Mouse (Mus musculus) embryonic facial prominence, embryonic 11.5 days (tissue): ENCODE measurements around the gene Nuak2. TPM values are rescaled to one million over a fixed set of nuclear protein-coding genes. Genes with fewer than 3 reads are reported as not detected.

Experiments used
- ATAC-seq: fragments of 200-750 bp; cut with Nextera tagmentation; replicated peaks from 2 replicates; pipeline ENCODE4 v1.8.0; 2017; ENCODE audit warnings: low read depth; ENCODE audit not compliant: insufficient number of reproducible peaks, low FRiP score, low TSS enrichment
- DNase-seq: peaks from one replicate; pipeline ENCODE4 v3.0.0-alpha.2; 2015; ENCODE audit warnings: low spot score
- H3K27ac ChIP-seq: fragments of 300-500 bp; sonication (generic); replicated peaks from 2 replicates; pipeline ENCODE4 v1.5.1; 2014; ENCODE audit warnings: mild to moderate bottlenecking, low read depth, low read length, control low read depth
- H3K27me3 ChIP-seq: fragments of 300-500 bp; sonication (generic); 2 replicates; pipeline ENCODE4 v1.6.1; 2014; ENCODE audit warnings: mild to moderate bottlenecking, low read length, moderate library complexity, mixed read lengths; ENCODE audit not compliant: control insufficient read depth, insufficient read depth
- H3K36me3 ChIP-seq: fragments of 300-500 bp; sonication (generic); replicated peaks from 2 replicates; pipeline ENCODE4 v1.6.1; 2014; ENCODE audit warnings: low read depth, mild to moderate bottlenecking, low read length, moderate library complexity, mixed read lengths; ENCODE audit not compliant: control insufficient read depth, insufficient read depth
- H3K4me1 ChIP-seq: fragments of 300-500 bp; sonication (generic); 2 replicates; pipeline ENCODE4 v1.6.1; 2014; ENCODE audit warnings: low read length, mixed read lengths; ENCODE audit not compliant: control insufficient read depth, insufficient read depth
- H3K4me2 ChIP-seq: fragments of 300-500 bp; sonication (generic); 2 replicates; pipeline ENCODE4 v1.6.1; 2014; ENCODE audit warnings: low read depth, mild to moderate bottlenecking, control low read depth, low read length, moderate library complexity
- H3K4me3 ChIP-seq: fragments of 300-500 bp; sonication (generic); 2 replicates; pipeline ENCODE4 v1.5.1; 2014; ENCODE audit warnings: low read depth, low read length, control low read depth
- H3K9ac ChIP-seq: fragments of 300-500 bp; sonication (generic); replicated peaks from 2 replicates; pipeline ENCODE4 v1.6.1; 2014; ENCODE audit warnings: mild to moderate bottlenecking, control low read depth, low read length
- H3K9me3 ChIP-seq: fragments of 300-500 bp; sonication (generic); replicated peaks from 2 replicates; pipeline ENCODE4 v1.6.1; 2016; ENCODE audit warnings: mild to moderate bottlenecking, low read length, inconsistent platforms, mixed read lengths; ENCODE audit not compliant: control insufficient read depth
- WGBS: fragments of 180-500 bp; shearing (Covaris S2); extraction: QIAGEN DNeasy Blood & Tissue Kit; methylation state at CpG from one replicate; pipeline ENCODE4 v1.1.7; 2014; 5-methylcytosine and 5-hydroxymethylcytosine counted together
- polyA plus RNA-seq: library from polyadenylated mRNA; unstranded; fragments of >200 nt; fragmentation: Nextera tagmentation; extraction: Ambion mirVana; gene quantifications from 2 replicates; pipeline ENCODE4 v1.2.1, GENCODE M21; 2014

Nuak2 gene
- polyA plus RNA-seq, 1 experiment from 2014 or later: 10.8 TPM

- Histone ChIP-seq H3K27ac (no peak overlapping the region), H3K9me3 (no peaks in the 10 kb centered on the region), H3K4me3 (no peak overlapping the region), H3K36me3 (no peaks in the 10 kb centered on the region), H3K4me1 (no peaks in the 10 kb centered on the region), H3K9ac (no peak overlapping the region), H3K27me3 (0 out of 2 replicates have a peak, but pooled peaks cover 2% of the 10 kb centered on the region), H3K4me2 (no peak overlapping the region)
- DNase-seq: no peak
- 66% methylated on average over 7 of the region's 7 CpGs for WGBS
- no peak for ATAC-seq
Measured at GRCm38 (mm10) chr1:132310754-132311153, 5.2 kb upstream of the Nuak2 start.

GRCm38 (mm10) chr1:132311174-132311859 is 4.6 kb upstream of the Nuak2 start:
- WGBS: 77% methylated on average over 10 of the region's 10 CpGs

GRCm38 (mm10) chr1:132312043-132312442 is 3.9 kb upstream of the Nuak2 start:
- Histone ChIP-seq H3K27me3 (peaks cover 2% of the 10 kb centered on the region; the same call in 1 of the 2 replicates), H3K27ac (no peak overlapping the region), H3K4me3 (no peak overlapping the region), H3K4me2 (no peak overlapping the region), H3K9ac (no peak overlapping the region), H3K36me3 (no peaks in the 10 kb centered on the region), H3K9me3 (no peaks in the 10 kb centered on the region), H3K4me1 (no peaks in the 10 kb centered on the region)
- 74% methylated on average over 2 of the region's 2 CpGs for WGBS
- no peak for DNase-seq
- ATAC-seq: no peak

More at GRCm38 (mm10) chr1:132311174-132311859, 4.6 kb upstream of the Nuak2 start:
- no peak overlapping the region for H3K27ac ChIP-seq
- H3K4me3 ChIP-seq: no peak overlapping the region
- H3K36me3 ChIP-seq: no peaks in the 10 kb centered on the region
- H3K9me3 ChIP-seq: no peaks in the 10 kb centered on the region
- H3K9ac ChIP-seq: no peak overlapping the region
- no peak for ATAC-seq
- H3K27me3 ChIP-seq: peaks cover 2% of the 10 kb centered on the region; the same call in 1 of the 2 replicates
- no peak overlapping the region for H3K4me2 ChIP-seq
- H3K4me1 ChIP-seq: no peaks in the 10 kb centered on the region
- no peak for DNase-seq

GRCm38 (mm10) chr1:132312703-132313102 is 3.2 kb upstream of the Nuak2 start:
- no peaks in the 10 kb centered on the region for H3K4me1 ChIP-seq
- H3K27ac ChIP-seq: no peak overlapping the region
- peak; percentile 76 for DNase-seq
- no peak overlapping the region for H3K4me3 ChIP-seq
- H3K9me3 ChIP-seq: no peaks in the 10 kb centered on the region
- WGBS: 71% methylated on average over 3 of the region's 3 CpGs
- no peak overlapping the region for H3K4me2 ChIP-seq
- no peak overlapping the region for H3K9ac ChIP-seq
- no peak for ATAC-seq
- H3K36me3 ChIP-seq: no peaks in the 10 kb centered on the region
- peaks cover 2% of the 10 kb centered on the region; the same call in 1 of the 2 replicates for H3K27me3 ChIP-seq

- Histone ChIP-seq H3K27ac (no peak overlapping the region), H3K4me1 (no peaks in the 10 kb centered on the region), H3K36me3 (no peaks in the 10 kb centered on the region), H3K4me2 (peak overlapping the region; percentile 79), H3K4me3 (peak overlapping the region; percentile 49), H3K9me3 (no peaks in the 10 kb centered on the region), H3K9ac (no peak overlapping the region; the same call in 1 of the 2 replicates), H3K27me3 (peaks cover 2% of the 10 kb centered on the region; the same call in 1 of the 2 replicates)
- no peak for DNase-seq
- ATAC-seq: no peak
- 34% methylated on average over 7 of the region's 7 CpGs for WGBS
Measured at GRCm38 (mm10) chr1:132316625-132316994, 684 bp downstream of the Nuak2 start.

- no peaks in the 10 kb centered on the region for H3K36me3 ChIP-seq
- no peak overlapping the region for H3K27ac ChIP-seq
- H3K9me3 ChIP-seq: no peaks in the 10 kb centered on the region
- no peaks in the 10 kb centered on the region for H3K4me1 ChIP-seq
- peaks cover 2% of the 10 kb centered on the region; the same call in 1 of the 2 replicates for H3K27me3 ChIP-seq
- H3K4me3 ChIP-seq: peak overlapping the region; percentile 49; the same call in 1 of the 2 replicates
- H3K9ac ChIP-seq: no peak overlapping the region; the same call in 1 of the 2 replicates
- ATAC-seq: no peak
- peak overlapping the region; percentile 79; the same call in 1 of the 2 replicates for H3K4me2 ChIP-seq
- DNase-seq: no peak
- 61% methylated on average over 4 of the region's 4 CpGs for WGBS
Measured at GRCm38 (mm10) chr1:132317413-132317812, 1.5 kb downstream of the Nuak2 start.

- peaks cover 2% of the 10 kb centered on the region; the same call in 1 of the 2 replicates for H3K27me3 ChIP-seq
Measured at GRCm38 (mm10) chr1:132317894-132318863, 2.3 kb downstream of the Nuak2 start.

More at GRCm38 (mm10) chr1:132317894-132318863, 2.3 kb downstream of the Nuak2 start:
- no peak for ATAC-seq
- Histone ChIP-seq H3K27ac (no peak overlapping the region), H3K4me1 (no peaks in the 10 kb centered on the region), H3K9me3 (no peaks in the 10 kb centered on the region), H3K4me3 (no peak overlapping the region), H3K4me2 (peak overlapping the region; percentile 79; the same call in 1 of the 2 replicates), H3K36me3 (no peaks in the 10 kb centered on the region), H3K9ac (no peak overlapping the region; the same call in 1 of the 2 replicates)
- DNase-seq: no peak
- 57% methylated on average over 8 of the region's 8 CpGs for WGBS
